Mouse (Mus musculus): Measurements from ENCODE around the gene Plekha8. TPM values are rescaled to one million over a fixed set of nuclear protein-coding genes. Genes with fewer than 3 reads are reported as not detected.

Plekha8 gene
- polyA plus RNA-seq, 1 experiment: 1.2 TPM

DNA sequence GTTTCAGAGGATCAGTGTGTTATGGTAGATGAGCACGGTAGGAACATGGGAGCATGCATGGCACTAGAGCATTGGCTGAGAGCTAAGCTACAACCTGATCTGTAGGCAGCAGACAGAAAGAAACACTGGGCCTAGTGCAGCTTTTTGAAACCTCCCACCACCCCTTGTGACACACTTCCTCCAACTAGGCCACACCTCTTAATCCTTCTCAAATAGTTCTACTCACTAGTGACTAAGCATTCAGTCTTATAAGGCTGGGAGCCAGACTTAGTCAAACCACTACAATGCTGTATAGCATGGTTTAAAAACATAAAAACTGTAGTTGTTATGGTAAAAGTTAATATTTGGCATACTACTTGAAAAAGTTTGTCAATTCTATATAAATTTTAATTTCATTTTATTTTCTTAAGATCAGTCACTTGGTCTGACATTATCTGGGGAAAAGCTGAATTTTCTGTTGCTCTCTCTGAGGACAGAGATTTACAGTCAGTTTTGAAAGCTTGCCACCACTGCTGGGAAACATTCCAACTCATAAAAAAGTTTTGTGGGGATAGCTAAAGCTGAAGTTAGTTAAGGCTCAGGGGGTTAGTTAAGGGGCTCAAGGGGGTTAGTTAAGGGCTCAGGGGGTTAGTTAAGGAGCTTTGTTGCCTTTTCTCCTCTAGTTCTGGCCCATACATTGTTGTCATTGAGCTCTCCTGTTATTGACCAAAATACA, 9.2 kb downstream of the Plekha8 start:
- Histone ChIP-seq H3K4me1 (ENCODE audit: control insufficient read depth, insufficient read depth, insufficient read length) (no peaks in the 10 kb centered on the region), H3K4me3 (ENCODE audit: extremely low read depth, insufficient read depth, insufficient read length) (no peak overlapping the region), H3K27me3 (ENCODE audit: control insufficient read depth, insufficient read depth, low read length) (no peaks in the 10 kb centered on the region), H3K36me3 (ENCODE audit: control insufficient read depth, insufficient read depth, low read length) (no peaks in the 10 kb centered on the region), H3K27ac (ENCODE audit: insufficient read depth, low read length) (no peak overlapping the region)
- TF ChIP-seq POLR2A (IDR thresholded peaks at IDR 0.05; ENCODE audit: low read depth, low read length): no peak
- TF ChIP-seq CTCF (IDR thresholded peaks at IDR 0.05; ENCODE audit: extremely low read depth, insufficient read depth, insufficient read length, insufficient replicate concordance): no peak
- DNase-seq (ENCODE audit: low read depth in 1 of 2, low spot score in 2 of 2): no peak
- WGBS: 98% methylated on average over 1 of the region's 1 CpGs

DNA sequence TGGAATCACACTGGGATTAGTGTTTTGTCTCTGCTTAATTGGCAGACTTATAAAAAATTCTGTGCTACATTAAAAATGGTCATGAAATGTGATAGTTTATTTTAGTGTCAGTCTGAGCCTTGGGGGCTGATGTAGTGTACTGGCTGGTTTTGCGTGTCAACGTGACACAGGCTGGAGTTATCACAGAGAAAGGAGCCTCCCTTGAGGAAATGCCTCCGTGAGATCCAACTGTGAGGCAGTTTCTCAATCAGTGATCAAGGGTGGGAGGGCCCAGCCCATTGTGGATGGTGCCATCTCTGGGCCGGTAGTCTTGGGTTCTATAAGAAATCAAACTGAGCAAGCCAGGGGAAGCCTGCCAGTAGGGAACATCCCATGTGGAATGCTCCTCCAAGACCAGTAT, 11.3 kb downstream of the Plekha8 start:
- Histone ChIP-seq H3K4me3 (ENCODE audit: extremely low read depth, insufficient read depth, insufficient read length) (no peak overlapping the region), H3K36me3 (ENCODE audit: control insufficient read depth, insufficient read depth, low read length) (no peaks in the 10 kb centered on the region), H3K27me3 (ENCODE audit: control insufficient read depth, insufficient read depth, low read length) (no peaks in the 10 kb centered on the region), H3K27ac (ENCODE audit: insufficient read depth, low read length) (no peak overlapping the region), H3K4me1 (ENCODE audit: control insufficient read depth, insufficient read depth, insufficient read length) (no peaks in the 10 kb centered on the region)
- 85% methylated on average over 4 of the region's 4 CpGs for WGBS
- DNase-seq (ENCODE audit: low read depth in 1 of 2, low spot score in 2 of 2): no peak
- TF ChIP-seq CTCF (IDR thresholded peaks at IDR 0.05; ENCODE audit: extremely low read depth, insufficient read depth, insufficient read length, insufficient replicate concordance): no peak
- TF ChIP-seq POLR2A (IDR thresholded peaks at IDR 0.05; ENCODE audit: low read depth, low read length): no peak

DNA sequence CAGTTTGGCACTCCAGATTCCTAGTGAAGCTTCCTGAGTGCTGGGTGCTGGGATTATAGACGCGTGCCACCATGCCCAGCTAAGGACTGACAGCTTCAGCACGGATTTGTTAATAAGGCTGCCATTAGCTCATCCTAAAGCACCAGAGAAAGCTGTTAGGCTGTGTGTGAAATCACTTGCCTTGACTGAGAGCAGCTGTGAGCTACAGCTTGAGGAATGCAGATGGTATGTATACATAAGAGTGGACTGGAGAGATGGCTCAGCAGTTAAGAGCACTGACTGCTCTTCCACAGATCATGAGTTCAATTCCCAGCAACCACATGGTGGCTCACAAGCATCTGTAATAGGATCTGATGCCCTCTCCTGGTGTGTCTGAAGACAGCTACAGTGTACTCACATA, 22.5 kb downstream of the Plekha8 start:
- H3K4me3 ChIP-seq (ENCODE audit: extremely low read depth, insufficient read depth, insufficient read length): no peak overlapping the region
- TF ChIP-seq CTCF (IDR thresholded peaks at IDR 0.05; ENCODE audit: extremely low read depth, insufficient read depth, insufficient read length, insufficient replicate concordance) (no peak), POLR2A (IDR thresholded peaks at IDR 0.05; ENCODE audit: low read depth, low read length) (no peak)
- H3K36me3 ChIP-seq (ENCODE audit: control insufficient read depth, insufficient read depth, low read length): no peaks in the 10 kb centered on the region
- DNase-seq (ENCODE audit: low read depth in 1 of 2, low spot score in 2 of 2): no peak
- H3K27ac ChIP-seq (ENCODE audit: insufficient read depth, low read length): no peak overlapping the region
- no peaks in the 10 kb centered on the region for H3K27me3 ChIP-seq (ENCODE audit: control insufficient read depth, insufficient read depth, low read length)
- H3K4me1 ChIP-seq (ENCODE audit: control insufficient read depth, insufficient read depth, insufficient read length): no peaks in the 10 kb centered on the region
- 89% methylated on average over 3 of the region's 3 CpGs for WGBS

DNA sequence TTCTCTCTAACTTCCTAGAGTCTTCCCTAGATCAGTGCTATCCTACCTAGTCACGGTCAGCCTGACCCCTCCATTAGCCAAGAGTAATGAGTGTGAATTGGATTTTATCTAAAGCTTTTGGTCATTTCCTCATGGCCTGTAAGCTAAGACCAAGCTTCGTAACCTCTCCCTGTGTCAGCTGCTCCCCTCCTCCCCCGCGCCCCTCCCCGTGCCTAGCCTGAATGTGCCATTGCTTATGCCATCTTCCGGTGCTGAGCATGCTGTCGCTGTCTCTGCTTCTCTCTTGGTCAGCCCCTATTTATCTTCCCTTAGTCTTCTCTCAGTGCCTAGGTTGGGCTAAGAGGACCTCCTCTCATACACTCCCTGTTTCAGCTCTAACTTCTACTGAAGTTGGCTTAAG, 24.6 kb downstream of the Plekha8 start:
- no peak for DNase-seq (ENCODE audit: low read depth in 1 of 2, low spot score in 2 of 2)
- no peak overlapping the region for H3K4me3 ChIP-seq (ENCODE audit: extremely low read depth, insufficient read depth, insufficient read length)
- no peak for TF ChIP-seq POLR2A (IDR thresholded peaks at IDR 0.05; ENCODE audit: low read depth, low read length)
- TF ChIP-seq CTCF (IDR thresholded peaks at IDR 0.05; ENCODE audit: extremely low read depth, insufficient read depth, insufficient read length, insufficient replicate concordance): no peak

DNA sequence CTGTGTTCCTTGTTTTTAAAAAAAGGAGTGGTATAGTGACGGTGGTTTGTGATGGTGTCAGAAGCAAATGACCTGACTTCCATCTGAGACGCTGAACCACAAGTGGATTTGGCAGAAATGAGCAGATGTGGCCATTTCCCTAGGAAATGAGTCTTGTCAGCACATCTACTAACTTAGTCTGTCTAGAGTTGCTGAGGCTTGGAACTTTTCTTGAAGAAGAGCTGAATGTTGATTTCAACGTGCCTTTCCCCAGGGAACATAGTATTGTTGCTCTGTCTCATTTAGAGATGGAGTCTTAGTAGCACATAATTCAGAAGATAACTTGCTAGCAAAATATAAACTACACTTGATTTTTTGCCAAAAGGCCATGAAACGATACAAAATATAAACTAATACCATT, 25.4 kb downstream of the Plekha8 start:
- Histone ChIP-seq H3K36me3 (ENCODE audit: control insufficient read depth, insufficient read depth, low read length) (no peaks in the 10 kb centered on the region), H3K4me3 (ENCODE audit: extremely low read depth, insufficient read depth, insufficient read length) (no peak overlapping the region), H3K27ac (ENCODE audit: insufficient read depth, low read length) (no peak overlapping the region), H3K4me1 (ENCODE audit: control insufficient read depth, insufficient read depth, insufficient read length) (no peaks in the 10 kb centered on the region), H3K27me3 (ENCODE audit: control insufficient read depth, insufficient read depth, low read length) (no peaks in the 10 kb centered on the region)
- no peak for DNase-seq (ENCODE audit: low read depth in 1 of 2, low spot score in 2 of 2)
- TF ChIP-seq POLR2A (IDR thresholded peaks at IDR 0.05; ENCODE audit: low read depth, low read length): no peak
- TF ChIP-seq CTCF (IDR thresholded peaks at IDR 0.05; ENCODE audit: extremely low read depth, insufficient read depth, insufficient read length, insufficient replicate concordance): no peak
- 59% methylated on average over 4 of the region's 4 CpGs for WGBS

More for the DNA sequence above, 24.6 kb downstream of the Plekha8 start:
- Histone ChIP-seq H3K36me3 (ENCODE audit: control insufficient read depth, insufficient read depth, low read length) (no peaks in the 10 kb centered on the region), H3K27me3 (ENCODE audit: control insufficient read depth, insufficient read depth, low read length) (no peaks in the 10 kb centered on the region), H3K4me1 (ENCODE audit: control insufficient read depth, insufficient read depth, insufficient read length) (no peaks in the 10 kb centered on the region), H3K27ac (ENCODE audit: insufficient read depth, low read length) (no peak overlapping the region)
- WGBS: 96% methylated on average over 7 of the region's 7 CpGs

DNA sequence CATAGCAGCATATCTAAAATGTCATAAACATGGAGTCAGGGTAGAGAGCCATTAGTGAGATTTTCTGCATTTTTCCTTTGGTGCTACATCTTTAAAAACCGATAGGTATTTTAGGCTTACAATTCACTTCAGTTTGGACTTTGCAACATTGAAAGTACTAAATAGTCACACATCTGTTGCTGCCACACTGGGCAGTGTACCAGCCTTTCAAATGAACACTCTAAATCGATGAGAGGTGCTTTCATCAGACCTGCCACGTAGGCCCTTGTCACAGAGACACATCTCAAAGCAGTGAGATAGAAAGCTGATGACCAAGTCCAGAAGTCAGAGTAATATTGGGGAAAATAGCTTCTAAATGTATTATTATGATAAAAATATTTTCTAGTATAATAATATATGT, 33.5 kb downstream of the Plekha8 start:
- DNase-seq (ENCODE audit: low read depth in 1 of 2, low spot score in 2 of 2): no peak
- Histone ChIP-seq H3K4me1 (ENCODE audit: control insufficient read depth, insufficient read depth, insufficient read length) (no peaks in the 10 kb centered on the region), H3K27me3 (ENCODE audit: control insufficient read depth, insufficient read depth, low read length) (no peaks in the 10 kb centered on the region), H3K36me3 (ENCODE audit: control insufficient read depth, insufficient read depth, low read length) (no peaks in the 10 kb centered on the region), H3K27ac (ENCODE audit: insufficient read depth, low read length) (no peak overlapping the region), H3K4me3 (ENCODE audit: extremely low read depth, insufficient read depth, insufficient read length) (no peak overlapping the region)
- 89% methylated on average over 3 of the region's 3 CpGs for WGBS
- TF ChIP-seq CTCF (IDR thresholded peaks at IDR 0.05; ENCODE audit: extremely low read depth, insufficient read depth, insufficient read length, insufficient replicate concordance) (no peak), POLR2A (IDR thresholded peaks at IDR 0.05; ENCODE audit: low read depth, low read length) (no peak)

DNA sequence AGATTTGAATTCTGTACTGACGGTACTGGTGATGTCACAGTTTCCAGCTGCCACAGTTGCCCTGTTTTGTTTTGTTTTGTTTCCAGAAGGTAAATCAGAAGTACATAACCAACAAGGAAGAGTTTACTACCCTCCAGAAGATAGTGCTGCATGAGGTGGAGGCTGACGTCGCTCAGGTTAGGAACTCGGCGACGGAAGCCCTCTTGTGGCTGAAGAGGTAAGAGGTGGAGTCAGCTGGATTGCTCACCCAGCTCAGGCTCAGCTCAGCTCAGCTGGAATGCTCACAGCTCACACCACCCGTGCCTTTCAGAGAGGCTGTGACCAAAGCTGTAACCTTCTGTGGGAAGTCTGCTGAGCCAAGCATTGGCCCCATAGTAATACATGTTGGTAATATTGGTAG, 34.8 kb downstream of the Plekha8 start:
- H3K27me3 ChIP-seq (ENCODE audit: control insufficient read depth, insufficient read depth, low read length): no peaks in the 10 kb centered on the region
- no peak for TF ChIP-seq POLR2A (IDR thresholded peaks at IDR 0.05; ENCODE audit: low read depth, low read length)
- no peak for TF ChIP-seq CTCF (IDR thresholded peaks at IDR 0.05; ENCODE audit: extremely low read depth, insufficient read depth, insufficient read length, insufficient replicate concordance)

More for the DNA sequence above, 34.8 kb downstream of the Plekha8 start:
- DNase-seq (ENCODE audit: low read depth in 1 of 2, low spot score in 2 of 2): no peak
- H3K36me3 ChIP-seq (ENCODE audit: control insufficient read depth, insufficient read depth, low read length): no peaks in the 10 kb centered on the region
- no peaks in the 10 kb centered on the region for H3K4me1 ChIP-seq (ENCODE audit: control insufficient read depth, insufficient read depth, insufficient read length)
- H3K27ac ChIP-seq (ENCODE audit: insufficient read depth, low read length): no peak overlapping the region
- 56% methylated on average over 7 of the region's 7 CpGs for WGBS
- no peak overlapping the region for H3K4me3 ChIP-seq (ENCODE audit: extremely low read depth, insufficient read depth, insufficient read length)

Data from spleen, adult 2 months (tissue).